Mouse (Mus musculus) CD8-positive naive resting alpha-beta T cell, adult 57 days (primary cell): ENCODE results near the gene Gm12248. TPM values are rescaled to one million over a fixed set of nuclear protein-coding genes. Genes with fewer than 3 reads are reported as not detected.

Source experiments
- total RNA-seq: library from RNA; stranded (reverse); gene quantifications from one replicate; pipeline ENCODE4 v1.2.4, GENCODE M21; 2023

The Gm12248 gene
- total RNA-seq: not detected

GRCm38 (mm10) chr11:58093021-58093528, at the start of gene Gm12248:
Gene Gm12248, minus strand, starts transcription at chr11:58093134.

GRCm38 (mm10) chr11:58103697-58104306, 10.9 kb upstream of the Gm12248 start, which contains the start of gene Cnot8:
Gene Cnot8, plus strand, starts transcription at chr11:58104153.

Other genes with a start within 250 kb of the Gm12248 start
- gene Larp1, start 84.1 kb downstream of the Gm12248 start, total RNA-seq: 122 TPM
- 40.0 TPM for gene Cnot8, start 11.0 kb upstream of the Gm12248 start, total RNA-seq
- 20.7 TPM for gene Gemin5, start 75.4 kb upstream of the Gm12248 start, total RNA-seq
- gene Mrpl22, start 78.5 kb upstream of the Gm12248 start, total RNA-seq: 21.9 TPM
- gene Igtp, start 106.4 kb upstream of the Gm12248 start, total RNA-seq: 72.1 TPM
- gene Irgm2, start 106.5 kb upstream of the Gm12248 start, total RNA-seq: 19.6 TPM
- not detected for gene 4930438A08Rik, start 181.7 kb upstream of the Gm12248 start, total RNA-seq
- 27.5 TPM for gene Zfp692, start 213.9 kb upstream of the Gm12248 start, total RNA-seq
- 38.0 TPM for gene Zfp672, start 237.2 kb upstream of the Gm12248 start, total RNA-seq
- gene Sh3bp5l, start 237.6 kb upstream of the Gm12248 start, total RNA-seq: 26.0 TPM